Mouse (Mus musculus): ENCODE measurements at regions not wholly inside any gene's neighbourhood (a gene's known extent, or its start where the extent isn't known, plus 50 kb on each side); places are given as distances from the start of the nearest gene placed in this dataset.

GRCm38 (mm10) chr7:70483536-70483935, 117.0 kb upstream of the Nr2f2 start:
- H3K27ac ChIP-seq = no peak overlapping the region
- WGBS = 91% methylated on average over 3 of the region's 3 CpGs
- DNase-seq (ENCODE audit: low spot score) (no peak), ATAC-seq (replicated peaks; ENCODE audit: low FRiP score, low read depth) (no peak)
- H3K9me3 ChIP-seq (replicated peaks; ENCODE audit: low read length) = no peaks in the 10 kb centered on the region
- no peaks in the 10 kb centered on the region for H3K36me3 ChIP-seq (ENCODE audit: insufficient read depth, low read length)
- H3K9ac ChIP-seq (ENCODE audit: low read depth, low read length) = no peak overlapping the region
- H3K4me2 ChIP-seq (ENCODE audit: low read length) = no peak overlapping the region
- H3K4me3 ChIP-seq (replicated peaks; ENCODE audit: low read depth, low read length) = no peak overlapping the region
- TF ChIP-seq CTCF (IDR thresholded peaks at IDR 0.05; ENCODE audit: low read depth) = no peak
- H3K4me1 ChIP-seq (replicated peaks; ENCODE audit: insufficient read depth, low read length) = no peaks in the 10 kb centered on the region
- no peaks in the 10 kb centered on the region for H3K27me3 ChIP-seq (ENCODE audit: insufficient read depth, low read length)

- H3K27ac ChIP-seq = no peak overlapping the region
- WGBS = 88% methylated on average over 10 of the region's 10 CpGs
- no peaks in the 10 kb centered on the region for H3K4me1 ChIP-seq (replicated peaks; ENCODE audit: insufficient read depth, low read length)
- H3K9me3 ChIP-seq (replicated peaks; ENCODE audit: low read length) = no peaks in the 10 kb centered on the region
- H3K27me3 ChIP-seq (ENCODE audit: insufficient read depth, low read length) = no peaks in the 10 kb centered on the region
- H3K4me3 ChIP-seq (replicated peaks; ENCODE audit: low read depth, low read length) = no peak overlapping the region
- DNase-seq (ENCODE audit: low spot score) = no peak
- H3K36me3 ChIP-seq (ENCODE audit: insufficient read depth, low read length) = no peaks in the 10 kb centered on the region
- H3K4me2 ChIP-seq (ENCODE audit: low read length) = no peak overlapping the region
- ATAC-seq (replicated peaks; ENCODE audit: low FRiP score, low read depth) = no peak
- H3K9ac ChIP-seq (ENCODE audit: low read depth, low read length) = no peak overlapping the region
- no peak for TF ChIP-seq CTCF (IDR thresholded peaks at IDR 0.05; ENCODE audit: low read depth)
Measured at GRCm38 (mm10) chr7:70481880-70482279, 115.3 kb upstream of the Nr2f2 start.

- Histone ChIP-seq H3K36me3 (ENCODE audit: insufficient read depth, low read length) (no peaks in the 10 kb centered on the region), H3K4me3 (replicated peaks; ENCODE audit: low read depth, low read length) (no peak overlapping the region), H3K4me2 (ENCODE audit: low read length) (no peak overlapping the region), H3K4me1 (replicated peaks; ENCODE audit: insufficient read depth, low read length) (no peaks in the 10 kb centered on the region), H3K9ac (ENCODE audit: low read depth, low read length) (no peak overlapping the region), H3K27me3 (ENCODE audit: insufficient read depth, low read length) (no peaks in the 10 kb centered on the region), H3K9me3 (replicated peaks; ENCODE audit: low read length) (no peaks in the 10 kb centered on the region), H3K27ac (no peak overlapping the region)
- DNase-seq (ENCODE audit: low spot score) (no peak), ATAC-seq (replicated peaks; ENCODE audit: low FRiP score, low read depth) (no peak)
- 53% methylated on average over 4 of the region's 4 CpGs for WGBS
- no peak for TF ChIP-seq CTCF (IDR thresholded peaks at IDR 0.05; ENCODE audit: low read depth)
Measured at GRCm38 (mm10) chr7:70472786-70473185, 106.3 kb upstream of the Nr2f2 start.

- H3K9ac ChIP-seq (ENCODE audit: low read depth, low read length) = no peak overlapping the region
Measured at GRCm38 (mm10) chr7:70470557-70470956, 104.0 kb upstream of the Nr2f2 start.

GRCm38 (mm10) chr7:70462131-70462530, 95.6 kb upstream of the Nr2f2 start:
- Histone ChIP-seq H3K27me3 (ENCODE audit: insufficient read depth, low read length) (no peaks in the 10 kb centered on the region), H3K36me3 (ENCODE audit: insufficient read depth, low read length) (no peaks in the 10 kb centered on the region), H3K4me2 (ENCODE audit: low read length) (no peak overlapping the region), H3K9ac (ENCODE audit: low read depth, low read length) (no peak overlapping the region), H3K4me1 (replicated peaks; ENCODE audit: insufficient read depth, low read length) (no peaks in the 10 kb centered on the region), H3K4me3 (replicated peaks; ENCODE audit: low read depth, low read length) (no peak overlapping the region), H3K9me3 (replicated peaks; ENCODE audit: low read length) (no peaks in the 10 kb centered on the region), H3K27ac (no peak overlapping the region)
- DNase-seq (ENCODE audit: low spot score) (no peak), ATAC-seq (replicated peaks; ENCODE audit: low FRiP score, low read depth) (no peak)
- no peak for TF ChIP-seq CTCF (IDR thresholded peaks at IDR 0.05; ENCODE audit: low read depth)
- 57% methylated on average over 4 of the region's 4 CpGs for WGBS

More at GRCm38 (mm10) chr7:70470557-70470956, 104.0 kb upstream of the Nr2f2 start:
- H3K4me2 ChIP-seq (ENCODE audit: low read length) = no peak overlapping the region
- no peaks in the 10 kb centered on the region for H3K4me1 ChIP-seq (replicated peaks; ENCODE audit: insufficient read depth, low read length)
- no peak overlapping the region for H3K4me3 ChIP-seq (replicated peaks; ENCODE audit: low read depth, low read length)
- no peaks in the 10 kb centered on the region for H3K36me3 ChIP-seq (ENCODE audit: insufficient read depth, low read length)
- no peak for ATAC-seq (replicated peaks; ENCODE audit: low FRiP score, low read depth)
- 93% methylated on average over 2 of the region's 2 CpGs for WGBS
- H3K27me3 ChIP-seq (ENCODE audit: insufficient read depth, low read length) = no peaks in the 10 kb centered on the region
- no peak for TF ChIP-seq CTCF (IDR thresholded peaks at IDR 0.05; ENCODE audit: low read depth)
- no peak for DNase-seq (ENCODE audit: low spot score)
- no peaks in the 10 kb centered on the region for H3K9me3 ChIP-seq (replicated peaks; ENCODE audit: low read length)
- H3K27ac ChIP-seq = no peak overlapping the region

GRCm38 (mm10) chr7:70454525-70454924, 88.0 kb upstream of the Nr2f2 start:
- Histone ChIP-seq H3K36me3 (ENCODE audit: insufficient read depth, low read length) (no peaks in the 10 kb centered on the region), H3K4me1 (replicated peaks; ENCODE audit: insufficient read depth, low read length) (no peaks in the 10 kb centered on the region), H3K9me3 (replicated peaks; ENCODE audit: low read length) (no peaks in the 10 kb centered on the region), H3K4me2 (ENCODE audit: low read length) (no peak overlapping the region), H3K4me3 (replicated peaks; ENCODE audit: low read depth, low read length) (no peak overlapping the region), H3K27me3 (ENCODE audit: insufficient read depth, low read length) (no peaks in the 10 kb centered on the region), H3K27ac (no peak overlapping the region), H3K9ac (ENCODE audit: low read depth, low read length) (no peak overlapping the region)
- ATAC-seq (replicated peaks; ENCODE audit: low FRiP score, low read depth) (no peak), DNase-seq (ENCODE audit: low spot score) (no peak)
- TF ChIP-seq CTCF (IDR thresholded peaks at IDR 0.05; ENCODE audit: low read depth) = no peak
- 86% methylated on average over 1 of the region's 1 CpGs for WGBS

- no peak for ATAC-seq (replicated peaks; ENCODE audit: low FRiP score, low read depth)
- H3K27ac ChIP-seq = no peak overlapping the region
- H3K27me3 ChIP-seq (ENCODE audit: insufficient read depth, low read length) = no peaks in the 10 kb centered on the region
- no peaks in the 10 kb centered on the region for H3K36me3 ChIP-seq (ENCODE audit: insufficient read depth, low read length)
- no peaks in the 10 kb centered on the region for H3K9me3 ChIP-seq (replicated peaks; ENCODE audit: low read length)
- no peak for TF ChIP-seq CTCF (IDR thresholded peaks at IDR 0.05; ENCODE audit: low read depth)
- H3K4me1 ChIP-seq (replicated peaks; ENCODE audit: insufficient read depth, low read length) = no peaks in the 10 kb centered on the region
- WGBS = 76% methylated on average over 4 of the region's 4 CpGs
- H3K4me3 ChIP-seq (replicated peaks; ENCODE audit: low read depth, low read length) = no peak overlapping the region
- no peak for DNase-seq (ENCODE audit: low spot score)
- no peak overlapping the region for H3K9ac ChIP-seq (ENCODE audit: low read depth, low read length)
- H3K4me2 ChIP-seq (ENCODE audit: low read length) = no peak overlapping the region
Measured at GRCm38 (mm10) chr7:70452816-70453215, 86.3 kb upstream of the Nr2f2 start.

All from kidney, postnatal 0 days (tissue).